Mouse (Mus musculus) MEL (cell line): ENCODE measurements around the gene Exosc8. TPM values are rescaled to one million over a fixed set of nuclear protein-coding genes. Genes with fewer than 3 reads are reported as not detected.

Source experiments
- DNase-seq: peaks from one replicate; pipeline ENCODE4 v3.0.0; 2011; ENCODE audit warnings: low read depth, low spot score
- H3K27ac ChIP-seq: 2 replicates; pipeline ENCODE4 v1.5.1; 2012; ENCODE audit warnings: low read depth, mild to moderate bottlenecking, control low read depth, low read length, moderate library complexity; ENCODE audit not compliant: control insufficient read depth
- H3K27me3 ChIP-seq, 2 experiments: fragments of 150-350 bp in 1 of 2; sonication (generic) in 1 of 2; 2 replicates each; pipeline ENCODE4 v1.6.1; 2012; ENCODE audit warnings: low read length in 2 of 2, mild to moderate bottlenecking in 2 of 2, improper control_type of control experiment in 1 of 2, moderate library complexity in 1 of 2; ENCODE audit not compliant: insufficient read depth in 2 of 2, control insufficient read depth in 1 of 2
- H3K36me3 ChIP-seq, 2 experiments: 2 replicates each; pipeline ENCODE4 v1.6.1; 2012 to 2014; ENCODE audit warnings: low read length in 2 of 2, improper control_type of control experiment in 1 of 2, inconsistent platforms in 1 of 2, mild to moderate bottlenecking in 1 of 2; ENCODE audit not compliant: insufficient read depth in 2 of 2, control insufficient read depth in 1 of 2
- H3K4me1 ChIP-seq, 2 experiments: fragments of 150-350 bp in 1 of 2; sonication (generic) in 1 of 2; 2 replicates each; pipeline ENCODE4 v1.6.1; 2012; ENCODE audit warnings: low read length in 2 of 2, improper control_type of control experiment in 1 of 2, mild to moderate bottlenecking in 1 of 2; ENCODE audit not compliant: insufficient read depth in 2 of 2, control insufficient read depth in 1 of 2
- H3K4me3 ChIP-seq, 2 experiments: fragments of 150-350 bp in 1 of 2; sonication (generic) in 1 of 2; 2 replicates each; pipeline ENCODE4 v1.5.1; 2012; ENCODE audit warnings: low read depth in 2 of 2, low read length in 2 of 2, mild to moderate bottlenecking in 2 of 2, moderate library complexity in 2 of 2, control low read depth in 1 of 2, improper control_type of control experiment in 1 of 2; ENCODE audit not compliant: control insufficient read depth in 1 of 2, insufficient read depth in 1 of 2
- H3K79me2 ChIP-seq: 2 replicates; pipeline ENCODE4 v1.6.1; 2012; ENCODE audit warnings: mild to moderate bottlenecking, low read length, moderate library complexity; ENCODE audit not compliant: control insufficient read depth, poor library complexity, insufficient read depth
- H3K9ac ChIP-seq: 2 replicates; pipeline ENCODE4 v1.6.1; 2012; ENCODE audit warnings: low read depth, mild to moderate bottlenecking, control low read depth, low read length, moderate library complexity; ENCODE audit not compliant: control insufficient read depth, poor library complexity, severe bottlenecking
- H3K9me3 ChIP-seq: fragments of 150-350 bp; sonication (generic); replicated peaks from 2 replicates; pipeline ENCODE4 v1.6.1; 2012; ENCODE audit warnings: mild to moderate bottlenecking, low read length, improper control_type of control experiment, moderate library complexity; ENCODE audit not compliant: insufficient read depth
- BHLHE40 ChIP-seq: IDR thresholded peaks from 2 replicates; pipeline ENCODE4 v1.6.1; 2012; ENCODE audit warnings: low read depth, mild to moderate bottlenecking, inconsistent platforms, low read length, improper control_type of control experiment, borderline replicate concordance
- CHD1 ChIP-seq: IDR thresholded peaks from 2 replicates; pipeline ENCODE4 v1.6.1; 2012; ENCODE audit warnings: low read depth, mild to moderate bottlenecking, inconsistent platforms, low read length, improper control_type of control experiment
- CHD2 ChIP-seq: IDR thresholded peaks from 2 replicates; pipeline ENCODE4 v1.6.1; 2011; ENCODE audit warnings: low read length, improper control_type of control experiment
- CTCF ChIP-seq, 3 experiments: IDR thresholded peaks in 2 of 3; conservative IDR thresholded peaks in 1 of 3; 2 replicates each; pipeline ENCODE4 v1.5.1; 2011 to 2012; ENCODE audit warnings: low read length in 3 of 3, low read depth in 2 of 3, mild to moderate bottlenecking in 2 of 3, improper control_type of control experiment in 1 of 3, inconsistent platforms in 1 of 3, mixed read lengths in 1 of 3, moderate library complexity in 1 of 3; ENCODE audit not compliant: control insufficient read depth in 1 of 3, insufficient read depth in 1 of 3, poor library complexity in 1 of 3, severe bottlenecking in 1 of 3
- E2F4 ChIP-seq: IDR thresholded peaks from 2 replicates; pipeline ENCODE4 v1.6.1; 2011; ENCODE audit warnings: low read depth, low read length, improper control_type of control experiment, borderline replicate concordance
- ELF1 ChIP-seq: IDR thresholded peaks from 2 replicates; pipeline ENCODE4 v1.6.1; 2014; ENCODE audit warnings: low read depth, mild to moderate bottlenecking, inconsistent platforms, low read length, improper control_type of control experiment, moderate library complexity
- EP300 ChIP-seq, 2 experiments: IDR thresholded peaks; 2 replicates each; pipeline ENCODE4 v1.6.1; 2011; ENCODE audit warnings: improper control_type of control experiment in 2 of 2, low read length in 2 of 2, low read depth in 1 of 2, mild to moderate bottlenecking in 1 of 2
- ETS1 ChIP-seq: IDR thresholded peaks from 2 replicates; pipeline ENCODE4 v1.6.1; 2012; ENCODE audit warnings: low read depth, mild to moderate bottlenecking, inconsistent platforms, low read length, improper control_type of control experiment, moderate library complexity
- GATA1 ChIP-seq: IDR thresholded peaks from 2 replicates; pipeline ENCODE4 v1.6.1; 2011; ENCODE audit warnings: low read depth, low read length, improper control_type of control experiment
- HCFC1 ChIP-seq: IDR thresholded peaks from 2 replicates; pipeline ENCODE4 v1.6.1; 2012; ENCODE audit warnings: low read depth, mild to moderate bottlenecking, inconsistent platforms, low read length, improper control_type of control experiment, moderate library complexity
- JUND ChIP-seq: IDR thresholded peaks from 2 replicates; pipeline ENCODE4 v1.6.1; 2011; ENCODE audit warnings: low read depth, mild to moderate bottlenecking, improper control_type of control experiment, low read length
- KAT2A ChIP-seq: conservative IDR thresholded peaks from 2 replicates; pipeline ENCODE4 v1.6.1; 2012; ENCODE audit warnings: low read depth, low read length, improper control_type of control experiment, inconsistent platforms
- MAFK ChIP-seq: IDR thresholded peaks from 2 replicates; pipeline ENCODE4 v1.6.1; 2011; ENCODE audit warnings: low read depth, mild to moderate bottlenecking, low read length, improper control_type of control experiment, borderline replicate concordance
- MAX ChIP-seq: IDR thresholded peaks from 2 replicates; pipeline ENCODE4 v1.6.1; 2011; ENCODE audit warnings: low read length, improper control_type of control experiment
- MAZ ChIP-seq: IDR thresholded peaks from 2 replicates; pipeline ENCODE4 v1.6.1; 2012; ENCODE audit warnings: low read depth, mild to moderate bottlenecking, inconsistent platforms, low read length, improper control_type of control experiment
- MXI1 ChIP-seq: IDR thresholded peaks from 2 replicates; pipeline ENCODE4 v1.6.1; 2011; ENCODE audit warnings: mild to moderate bottlenecking, low read depth, low read length, improper control_type of control experiment
- MYB ChIP-seq: IDR thresholded peaks from 2 replicates; pipeline ENCODE4 v1.6.1; 2011; ENCODE audit warnings: mild to moderate bottlenecking, low read depth, low read length, improper control_type of control experiment
- MYC ChIP-seq: IDR thresholded peaks from 2 replicates; pipeline ENCODE4 v1.6.1; 2011; ENCODE audit warnings: low read depth, mild to moderate bottlenecking, low read length, improper control_type of control experiment, moderate library complexity
- NELFE ChIP-seq: IDR thresholded peaks from 2 replicates; pipeline ENCODE4 v1.6.1; 2011; ENCODE audit warnings: low read depth, low read length, improper control_type of control experiment
- NRF1 ChIP-seq: IDR thresholded peaks from 2 replicates; pipeline ENCODE4 v1.6.1; 2014; ENCODE audit warnings: low read depth, mild to moderate bottlenecking, inconsistent platforms, low read length, improper control_type of control experiment, moderate library complexity; ENCODE audit not compliant: poor library complexity, insufficient read depth, severe bottlenecking
- POLR2A ChIP-seq, 2 experiments: IDR thresholded peaks; 2 replicates each; pipeline ENCODE4 v1.6.1; 2011 to 2012; ENCODE audit warnings: low read length in 2 of 2, mild to moderate bottlenecking in 2 of 2, control low read depth in 1 of 2, improper control_type of control experiment in 1 of 2, low read depth in 1 of 2, moderate library complexity in 1 of 2; ENCODE audit not compliant: control insufficient read depth in 1 of 2, insufficient read depth in 1 of 2, poor library complexity in 1 of 2
- POLR2AphosphoS2 ChIP-seq: IDR thresholded peaks from 2 replicates; pipeline ENCODE4 v1.6.1; 2011; ENCODE audit warnings: low read length, improper control_type of control experiment
- POLR2AphosphoS5 ChIP-seq: IDR thresholded peaks from 2 replicates; pipeline ENCODE4 v1.6.1; 2012; ENCODE audit warnings: low read depth, borderline replicate concordance, mild to moderate bottlenecking, inconsistent platforms, low read length, moderate library complexity, mixed read lengths
- RCOR1 ChIP-seq: IDR thresholded peaks from 2 replicates; pipeline ENCODE4 v1.6.1; 2012; ENCODE audit warnings: low read depth, mild to moderate bottlenecking, inconsistent platforms, low read length, improper control_type of control experiment
- SIN3A ChIP-seq: IDR thresholded peaks from 2 replicates; pipeline ENCODE4 v1.6.1; 2012; ENCODE audit warnings: low read length, improper control_type of control experiment, inconsistent platforms
- SMC3 ChIP-seq: IDR thresholded peaks from 2 replicates; pipeline ENCODE4 v1.6.1; 2011; ENCODE audit warnings: low read depth, low read length, improper control_type of control experiment
- TAL1 ChIP-seq: IDR thresholded peaks from 2 replicates; pipeline ENCODE4 v1.6.1; 2012; ENCODE audit warnings: mild to moderate bottlenecking, inconsistent platforms, low read length, moderate library complexity, mixed read lengths
- TBP ChIP-seq: IDR thresholded peaks from 2 replicates; pipeline ENCODE4 v1.8.0; 2011; ENCODE audit warnings: low read depth, low read length, improper control_type of control experiment
- TCF12 ChIP-seq: IDR thresholded peaks from 2 replicates; pipeline ENCODE4 v1.6.1; 2014; ENCODE audit warnings: low read depth, mild to moderate bottlenecking, inconsistent platforms, low read length, improper control_type of control experiment, moderate library complexity
- UBTF ChIP-seq: IDR thresholded peaks from 2 replicates; pipeline ENCODE4 v1.6.1; 2012; ENCODE audit warnings: low read depth, mild to moderate bottlenecking, inconsistent platforms, low read length, improper control_type of control experiment, moderate library complexity, borderline replicate concordance; ENCODE audit not compliant: insufficient read depth
- USF1 ChIP-seq: IDR thresholded peaks from 2 replicates; pipeline ENCODE4 v1.6.1; 2014; ENCODE audit warnings: low read depth, mild to moderate bottlenecking, inconsistent platforms, low read length, improper control_type of control experiment, moderate library complexity
- ZC3H11A ChIP-seq: IDR thresholded peaks from 2 replicates; pipeline ENCODE4 v1.6.1; 2012; ENCODE audit warnings: low read depth, mild to moderate bottlenecking, inconsistent platforms, low read length, improper control_type of control experiment
- ZKSCAN1 ChIP-seq: IDR thresholded peaks from 2 replicates; pipeline ENCODE4 v1.6.1; 2012; ENCODE audit warnings: low read depth, mild to moderate bottlenecking, inconsistent platforms, low read length, improper control_type of control experiment, moderate library complexity
- ZMIZ1 ChIP-seq: IDR thresholded peaks from 2 replicates; pipeline ENCODE4 v1.6.1; 2012; ENCODE audit warnings: low read depth, mild to moderate bottlenecking, inconsistent platforms, low read length, improper control_type of control experiment, moderate library complexity
- ZNF384 ChIP-seq: IDR thresholded peaks from 2 replicates; pipeline ENCODE4 v1.6.1; 2012; ENCODE audit warnings: low read depth, mild to moderate bottlenecking, inconsistent platforms, low read length, improper control_type of control experiment
- polyA plus RNA-seq, 2 experiments: library from polyadenylated mRNA; stranded (reverse) in 1 of 2; unstranded in 1 of 2; fragments of >175 nt in 1 of 2; fragments of >200 nt in 1 of 2; gene quantifications; 2 replicates each; pipeline versions ENCODE4 v1.2.1 to v1.2.4; 2012; ENCODE audit warnings: low replicate concordance in 2 of 2, low read depth in 1 of 2; ENCODE audit not compliant: insufficient read length in 2 of 2, insufficient read depth in 1 of 2, missing spikeins in 1 of 2
- total RNA-seq: library from RNA; depleted of rRNA; stranded (reverse); fragments of 300-350 nt; gene quantifications from 2 replicates; pipeline ENCODE4 v1.2.3, GENCODE M21; 2012; rRNA removed

Gene Exosc8
- total RNA-seq (227 and 231 TPM in 2 replicates), polyA plus RNA-seq (100 to 1,000 TPM in 1 of 2 experiments, not detected in 1; 361 TPM)

DNA sequence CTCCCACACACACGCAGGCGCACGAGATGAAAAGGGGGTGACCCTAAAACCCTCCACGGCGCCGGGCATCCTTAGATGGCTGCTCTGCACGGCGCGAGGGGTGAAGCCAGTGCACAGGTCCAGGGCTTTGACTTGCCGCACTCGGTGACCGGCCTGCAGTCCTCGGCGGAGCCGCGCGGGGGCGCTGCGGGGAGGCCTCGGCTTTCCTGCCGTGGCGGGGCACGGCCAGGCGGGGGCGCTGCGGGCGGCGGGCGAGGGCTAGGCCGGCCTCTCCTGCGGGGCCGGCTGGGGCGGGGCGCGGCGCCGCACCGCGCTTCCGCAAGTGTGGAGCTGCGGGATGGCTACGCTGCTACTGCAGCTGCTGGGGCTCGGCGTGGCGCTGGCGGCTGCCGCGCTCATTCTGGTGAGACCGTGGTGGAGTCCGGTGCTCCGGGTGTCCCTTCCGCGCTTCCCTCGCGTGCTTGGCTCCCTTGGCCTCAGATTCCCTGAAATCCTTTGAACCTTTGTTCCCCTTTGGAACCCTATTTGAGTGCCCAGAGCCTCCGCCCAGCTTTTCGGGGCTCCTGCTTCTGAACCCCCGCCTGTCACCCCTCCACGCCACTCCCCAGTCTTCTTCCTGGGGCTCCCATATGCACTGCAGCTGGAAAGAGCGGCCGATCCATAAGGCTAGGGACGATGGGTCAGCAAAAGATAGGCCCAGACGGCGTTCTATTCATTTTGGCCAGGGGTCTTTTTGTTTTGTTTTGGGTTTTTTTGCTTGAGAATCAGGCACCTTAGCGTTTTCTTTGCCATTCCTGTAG is at the start of gene Exosc8, which contains the start of gene Alg5:
TSS of gene Exosc8 (minus strand) at position 147 of the 800 bp plus-strand sequence.
TSS of gene Alg5 (plus strand) at position 293 of the 800 bp plus-strand sequence.
- peaks cover 23 to 34% of the 10 kb centered on the region in 2 experiments for H3K36me3 ChIP-seq
- TF ChIP-seq MAZ, result no peak; the same call in 1 of the 2 replicates
- TF ChIP-seq RCOR1, result no peak
- TF ChIP-seq BHLHE40, result peak; percentile 41; the same call in 1 of the 2 replicates
- TF ChIP-seq ELF1, result peak; percentile 73
- no peak for TF ChIP-seq E2F4
- peak; percentile 20; the same call in 1 of the 2 replicates for TF ChIP-seq ZMIZ1
- TF ChIP-seq MAFK, result no peak
- no peak; the same call in 1 of the 2 replicates for TF ChIP-seq TCF12
- 0 out of 2 replicates have a peak, but pooled peaks have one; percentile 0 for TF ChIP-seq TBP
- TF ChIP-seq ZC3H11A, result no peak
- no peak for TF ChIP-seq POLR2AphosphoS2
- no peak; the same call in none of the 2 replicates for TF ChIP-seq MXI1
- no peak; the same call in 1 of the 2 replicates for TF ChIP-seq KAT2A
- no peak for TF ChIP-seq NRF1
- TF ChIP-seq POLR2AphosphoS5, result no peak
- TF ChIP-seq ETS1, result no peak
- TF ChIP-seq CHD1, result peak; percentile 67; the same call in 1 of the 2 replicates
- TF ChIP-seq SMC3, result peak; percentile 43
- TF ChIP-seq SIN3A, result peak; percentile 9; the same call in 1 of the 2 replicates
- no peak for TF ChIP-seq USF1
- TF ChIP-seq HCFC1, result peak; percentile 64
- TF ChIP-seq MYB, result 0 out of 2 replicates have a peak, but pooled peaks have one; percentile 8
- peak; percentile 33; the same call in 1 of the 2 replicates for TF ChIP-seq ZNF384
- TF ChIP-seq UBTF, result no peak
- no peak for TF ChIP-seq TAL1
- no peak for TF ChIP-seq ZKSCAN1
- no peak for TF ChIP-seq MYC
- no peak for TF ChIP-seq JUND
- 0 out of 2 replicates have a peak, but pooled peaks have one; percentile 47 for TF ChIP-seq MAX
- TF ChIP-seq CTCF (IDR thresholded peaks at IDR 0.05 in 2 of 3, conservative IDR thresholded peaks at IDR 0.05 in 1 of 3; ENCODE audit: control insufficient read depth in 1 of 3, insufficient read depth in 1 of 3, low read depth in 2 of 3, low read length in 3 of 3, poor library complexity in 1 of 3, severe bottlenecking in 1 of 3), result peak in 2 of 3 experiments; percentile 69 to 100; a peak in 5 of 6 replicates
- peak; percentile 70 to 74 for TF ChIP-seq POLR2A (IDR thresholded peaks at IDR 0.05; ENCODE audit: control insufficient read depth in 1 of 2, insufficient read depth in 1 of 2, low read depth in 1 of 2, low read length in 2 of 2, poor library complexity in 1 of 2)
- peak; percentile 75 for TF ChIP-seq NELFE
- TF ChIP-seq EP300 (IDR thresholded peaks at IDR 0.05; ENCODE audit: low read depth in 1 of 2, low read length in 2 of 2), result peak in 1 of 2 experiments; percentile 31; a peak in 1 of 4 replicates
- no peak for TF ChIP-seq CHD2
- TF ChIP-seq GATA1, result no peak

More for the DNA sequence above, at the start of gene Exosc8, which contains the start of gene Alg5:
- peak within 1 kb of the TSS; percentile 97 for H3K9ac ChIP-seq
- peak; percentile 81 for DNase-seq
- H3K79me2 ChIP-seq, result peaks cover 36% of the 10 kb centered on the region
- H3K9me3 ChIP-seq, result no peaks in the 10 kb centered on the region
- peak within 1 kb of the TSS; percentile 88 to 99 for H3K4me3 ChIP-seq
- no peaks in the 10 kb centered on the region for H3K27me3 ChIP-seq
- peak within 1 kb of the TSS; percentile 97 for H3K27ac ChIP-seq
- H3K4me1 ChIP-seq, result peaks cover 11 to 14% of the 10 kb centered on the region in 2 experiments
